Mouse (Mus musculus) 3134 (cell line): ENCODE data around the gene Piezo1.
A peak's percentile ranks its signal among the peaks of the same experiment; 100 is the strongest.

Experiments
- DNase-seq: peaks from one replicate; pipeline ENCODE4 v3.0.0-alpha.2; 2011; ENCODE audit warnings: low spot score; ENCODE audit not compliant: insufficient read length; ENCODE audit errors: extremely low read depth

Gene Piezo1

DNA sequence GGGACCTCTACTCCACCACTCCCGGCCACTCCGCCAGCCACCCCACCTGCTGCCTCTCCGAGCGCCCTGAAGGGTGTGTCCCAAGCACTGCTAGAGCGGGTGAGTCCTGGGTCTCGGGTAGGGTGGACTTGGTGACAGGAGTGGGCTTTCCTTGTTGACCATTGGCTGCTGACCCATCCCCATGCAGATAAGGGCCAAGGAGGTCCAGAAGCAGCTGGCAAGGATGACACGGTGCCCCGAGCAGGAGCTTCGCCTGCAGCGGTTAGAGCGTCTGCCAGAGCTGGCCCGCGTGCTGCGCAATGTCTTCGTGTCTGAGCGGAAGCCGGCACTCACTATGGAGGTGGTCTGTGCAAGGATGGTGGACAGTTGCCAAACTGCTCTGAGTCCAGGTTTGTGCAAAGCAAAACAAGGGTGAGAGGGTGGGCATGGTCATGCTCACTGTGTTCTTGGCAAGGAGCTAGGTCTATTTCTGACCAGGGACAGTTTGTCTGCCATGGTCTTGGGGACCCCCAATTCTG is 20.7 kb upstream of the Piezo1 start:
- no peak for DNase-seq

DNA sequence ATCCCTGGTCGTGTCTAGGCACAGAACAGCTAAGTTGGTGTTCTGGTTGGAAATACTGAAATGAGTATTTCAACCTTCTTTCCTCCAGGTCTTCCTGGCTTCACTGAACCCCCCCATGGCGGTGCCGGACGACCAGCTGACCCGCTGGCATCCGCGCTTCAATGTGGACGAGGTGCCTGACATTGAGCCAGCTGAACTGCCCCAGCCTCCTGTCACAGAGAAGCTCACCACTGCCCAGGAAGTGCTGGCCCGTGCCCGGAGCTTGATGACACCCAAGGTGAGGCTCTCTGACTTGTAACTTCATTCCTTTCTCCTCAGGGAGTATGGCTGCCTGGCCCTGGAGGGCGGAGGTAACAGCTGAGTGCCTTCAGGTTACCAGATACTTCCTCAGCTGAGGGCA is 20.0 kb upstream of the Piezo1 start:
- no peak for DNase-seq

DNA sequence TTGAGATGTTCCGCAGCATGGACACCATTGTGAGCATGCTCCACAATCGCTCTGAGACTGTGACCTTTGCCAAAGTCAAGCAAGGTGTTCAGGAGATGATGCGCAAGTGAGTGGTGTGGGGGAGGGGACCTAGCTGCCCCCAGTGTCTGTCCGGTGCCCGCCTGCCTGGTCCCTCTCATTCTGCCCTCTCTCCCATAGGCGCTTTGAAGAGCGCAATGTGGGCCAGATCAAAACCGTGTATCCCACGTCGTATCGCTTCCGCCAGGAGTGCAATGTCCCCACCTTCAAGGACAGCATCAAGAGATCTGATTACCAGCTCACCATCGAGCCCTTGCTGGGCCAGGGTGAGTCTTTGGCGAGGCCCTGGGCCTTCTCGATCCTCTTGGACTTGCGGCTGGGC is 18.9 kb upstream of the Piezo1 start:
- no peak for DNase-seq

DNA sequence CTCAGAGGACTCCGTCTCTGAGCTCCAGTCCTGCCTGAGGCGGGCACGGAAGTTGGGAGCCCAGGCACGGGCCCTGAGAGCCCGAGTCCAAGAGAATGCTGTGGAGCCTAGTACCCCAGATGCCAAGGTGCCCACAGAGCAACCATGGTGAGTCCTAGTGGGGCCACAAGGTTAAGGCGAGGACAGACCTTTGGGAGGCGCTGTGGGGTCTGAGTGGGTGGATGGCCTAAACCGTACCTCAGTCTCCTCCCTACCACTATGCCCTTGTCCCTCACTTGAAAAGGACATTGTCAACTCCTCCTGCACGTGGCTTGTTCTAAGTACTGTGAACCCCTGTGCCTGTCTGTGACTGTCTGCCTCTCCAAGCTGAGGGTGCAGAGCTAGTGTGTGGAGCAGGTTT is 18.2 kb upstream of the Piezo1 start:
- no peak for DNase-seq

DNA sequence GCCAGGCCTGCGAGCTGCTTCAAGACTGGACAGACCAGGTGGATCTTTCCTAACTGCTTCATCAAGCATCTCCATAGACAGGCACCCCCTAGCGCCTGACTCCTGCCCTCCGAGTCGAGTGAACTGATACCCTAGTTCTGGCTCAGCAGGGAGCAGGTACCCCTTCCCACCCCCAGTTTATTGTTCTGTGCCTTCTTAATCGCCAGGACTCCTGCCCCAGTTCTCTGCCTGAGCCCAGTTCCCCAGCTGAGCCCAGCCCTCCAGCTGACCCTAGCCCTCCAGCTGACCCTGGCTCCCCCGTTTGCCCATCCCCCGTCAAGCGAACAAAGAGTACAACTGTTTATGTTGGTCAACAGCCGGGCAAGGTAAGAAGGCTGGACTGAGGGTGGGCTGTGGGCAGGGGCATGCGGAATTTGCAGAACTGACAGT is 17.8 kb upstream of the Piezo1 start:
- no peak for DNase-seq

DNA sequence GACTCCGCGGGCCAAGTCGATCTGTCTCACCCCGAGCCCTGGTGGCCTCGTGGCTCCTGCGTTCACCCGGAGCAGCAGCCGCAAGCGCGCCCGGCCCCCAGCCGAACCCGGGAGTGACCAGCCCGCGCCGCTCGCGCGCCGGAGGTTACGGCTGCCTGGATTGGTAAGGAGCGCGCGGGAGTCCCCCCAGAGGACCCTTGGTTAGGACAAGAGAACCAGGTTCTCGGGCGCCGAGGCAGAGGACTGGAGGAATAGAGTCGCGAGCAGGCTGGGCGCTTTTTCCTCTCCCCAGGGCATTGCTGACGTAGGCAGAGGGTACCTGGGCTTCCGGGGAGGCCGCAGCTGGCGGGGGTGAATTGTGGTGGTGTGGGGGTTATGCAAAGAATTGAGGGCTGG is 17.0 kb upstream of the Piezo1 start:
- no peak for DNase-seq

DNA sequence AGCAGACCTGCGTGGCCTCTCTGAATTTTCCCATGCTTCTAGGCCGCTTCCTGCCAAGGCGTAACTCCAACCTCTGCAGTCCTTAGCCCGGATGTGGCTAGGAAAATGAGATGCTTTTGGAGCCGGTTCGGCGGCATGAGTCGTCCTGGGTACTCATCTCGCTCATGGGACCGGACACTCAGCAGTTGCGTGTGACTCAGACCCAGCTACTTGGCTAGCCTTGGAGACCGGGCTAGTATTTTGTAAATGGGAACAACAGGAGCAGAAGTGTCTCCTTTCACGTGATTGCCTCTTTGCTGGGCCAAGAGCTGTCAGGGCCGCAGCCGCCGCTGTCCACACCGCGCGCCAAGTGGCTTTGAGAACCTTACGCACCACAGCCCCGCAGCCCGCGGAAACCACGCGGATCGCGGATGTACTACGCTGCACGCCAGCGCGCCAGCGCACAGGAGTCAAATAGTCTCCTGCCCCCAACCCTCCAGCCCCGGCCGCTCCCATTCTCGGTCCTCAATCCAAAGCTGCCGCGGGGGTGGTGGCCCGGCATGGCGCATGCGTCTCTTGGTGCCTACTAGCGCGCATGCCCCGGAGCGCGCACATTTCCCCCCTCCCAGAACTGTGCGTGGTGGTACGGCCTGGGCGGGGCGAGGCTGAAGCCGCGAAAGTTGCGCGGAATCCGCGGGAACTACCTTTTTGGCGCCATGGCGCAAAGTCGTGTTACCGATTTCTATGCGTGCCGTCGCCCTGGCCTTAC is 16.4 kb upstream of the Piezo1 start, which contains the start of gene Cdt1:
Gene Cdt1, plus strand, starts transcription at position 655 of the 748 bp plus-strand sequence.
- peak; percentile 96 for DNase-seq

DNA sequence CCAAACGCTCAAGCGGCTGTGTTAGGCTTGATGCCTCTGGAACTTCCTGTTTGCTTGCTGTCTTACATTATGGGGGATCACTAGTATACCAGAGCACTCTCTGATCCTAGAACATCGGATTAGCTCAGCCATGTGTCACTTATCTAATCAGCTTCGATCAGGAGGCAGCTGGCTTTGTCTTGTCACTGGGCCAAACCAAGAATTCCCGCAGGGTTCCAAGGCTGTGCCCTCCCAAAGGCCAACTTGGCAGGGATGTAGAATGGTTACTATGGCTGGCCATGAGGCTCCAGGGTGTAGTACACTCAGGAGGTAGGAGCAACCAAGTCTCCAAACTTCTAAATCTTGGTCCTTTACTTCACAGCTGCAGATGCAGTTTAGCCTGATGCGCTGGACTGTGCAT is 15.6 kb upstream of the Piezo1 start:
- DNase-seq, result peak; percentile 61

DNA sequence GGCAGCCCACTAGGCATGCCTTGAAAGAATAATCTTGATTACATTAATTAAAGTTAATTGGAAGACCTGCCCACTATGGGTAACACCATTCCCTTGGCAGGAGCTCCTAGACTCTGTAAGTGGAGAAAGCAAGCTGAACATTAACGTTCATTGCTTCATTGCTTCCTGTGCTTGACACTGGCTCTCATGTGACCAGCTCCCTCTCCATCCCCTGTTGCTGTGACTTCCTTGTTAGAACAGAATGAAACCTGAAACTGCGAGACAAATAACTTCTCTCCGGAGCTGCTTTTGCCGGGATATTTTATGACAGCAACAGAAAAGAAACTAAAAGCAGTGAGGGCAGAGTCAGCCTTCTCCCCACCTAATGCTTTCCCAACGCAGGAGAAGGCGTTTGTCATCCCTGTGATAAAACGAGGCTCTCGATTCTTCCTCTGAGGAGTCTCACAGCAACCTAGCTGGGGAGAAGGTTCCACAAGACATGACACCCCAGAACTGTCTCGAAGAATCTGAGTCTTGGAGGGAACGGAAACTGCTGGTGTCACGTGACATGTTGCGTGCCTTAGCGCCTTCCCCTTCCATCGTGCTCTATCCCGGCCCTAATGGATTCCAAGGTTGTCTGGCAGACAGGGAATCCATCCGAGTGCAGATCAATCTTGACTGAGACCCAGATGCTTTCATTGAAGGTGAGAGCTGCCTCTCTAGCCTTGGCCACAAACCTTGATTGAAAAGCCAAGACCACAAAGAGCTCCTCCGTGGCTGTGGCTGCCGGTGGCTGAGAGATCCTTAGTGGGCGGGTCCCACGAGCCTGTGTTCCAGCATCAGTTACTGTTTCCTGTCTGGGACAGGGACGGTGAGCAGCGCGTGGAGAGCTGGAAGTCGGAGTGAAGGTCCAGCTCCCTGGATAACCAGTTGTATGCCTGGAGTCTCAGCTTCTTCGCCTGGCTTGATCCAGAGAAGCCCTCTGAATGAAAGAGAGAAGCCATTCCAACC is 13.5 kb upstream of the Piezo1 start:
- DNase-seq, result no peak

DNA sequence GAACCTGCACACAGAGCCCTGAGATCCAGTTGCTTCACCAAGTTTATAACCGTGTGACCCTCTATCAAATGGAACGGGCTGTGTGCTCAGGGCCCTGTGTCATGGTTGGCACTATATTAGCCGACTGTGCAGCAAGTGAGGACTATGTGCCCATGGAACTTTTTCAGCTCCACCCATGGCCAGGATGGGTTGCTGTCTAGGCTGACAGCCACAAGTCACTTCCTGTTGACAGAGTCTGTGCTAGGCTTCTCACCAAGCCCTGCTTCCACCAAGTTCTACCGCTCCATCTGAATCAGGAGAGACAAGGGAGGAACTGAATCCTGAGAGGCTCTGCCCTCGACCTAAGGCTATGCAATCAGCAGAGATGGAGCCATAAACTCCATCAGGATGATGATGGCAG is 10.1 kb upstream of the Piezo1 start:
- DNase-seq, result no peak

DNA sequence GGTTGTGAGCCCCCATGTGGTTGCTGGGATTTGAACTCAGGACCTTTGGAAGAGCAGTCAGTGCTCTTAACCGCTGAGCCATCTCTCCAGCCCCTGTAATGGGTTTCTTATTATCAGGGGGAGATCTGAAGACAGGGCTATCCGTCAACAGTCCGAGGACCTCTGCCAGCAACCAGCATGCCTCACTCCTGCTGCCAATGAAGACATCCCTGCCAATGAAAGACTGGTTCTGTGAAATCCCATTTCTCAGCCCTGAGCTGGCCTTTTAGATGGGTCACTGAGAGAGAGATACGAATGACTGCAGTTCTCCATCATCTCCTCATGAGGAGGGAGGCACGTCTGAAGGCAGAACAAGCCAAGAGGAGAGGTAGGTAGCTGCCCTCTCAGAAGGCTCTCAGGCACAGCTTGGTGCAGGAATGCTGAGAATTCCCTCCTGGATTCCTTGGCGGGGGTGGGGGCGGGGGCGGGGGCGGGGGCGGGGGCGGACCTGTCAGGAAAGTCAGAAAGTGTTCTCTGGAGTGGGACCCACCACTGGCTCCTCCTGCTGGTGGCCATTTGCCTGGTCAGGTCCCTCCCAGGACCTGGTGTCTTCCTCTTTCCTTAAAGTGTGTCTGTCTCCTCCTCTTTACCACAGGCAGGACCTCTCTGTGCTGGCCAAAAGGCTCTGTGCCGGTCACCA is 7.7 kb upstream of the Piezo1 start:
- DNase-seq, result peak; percentile 64

DNA sequence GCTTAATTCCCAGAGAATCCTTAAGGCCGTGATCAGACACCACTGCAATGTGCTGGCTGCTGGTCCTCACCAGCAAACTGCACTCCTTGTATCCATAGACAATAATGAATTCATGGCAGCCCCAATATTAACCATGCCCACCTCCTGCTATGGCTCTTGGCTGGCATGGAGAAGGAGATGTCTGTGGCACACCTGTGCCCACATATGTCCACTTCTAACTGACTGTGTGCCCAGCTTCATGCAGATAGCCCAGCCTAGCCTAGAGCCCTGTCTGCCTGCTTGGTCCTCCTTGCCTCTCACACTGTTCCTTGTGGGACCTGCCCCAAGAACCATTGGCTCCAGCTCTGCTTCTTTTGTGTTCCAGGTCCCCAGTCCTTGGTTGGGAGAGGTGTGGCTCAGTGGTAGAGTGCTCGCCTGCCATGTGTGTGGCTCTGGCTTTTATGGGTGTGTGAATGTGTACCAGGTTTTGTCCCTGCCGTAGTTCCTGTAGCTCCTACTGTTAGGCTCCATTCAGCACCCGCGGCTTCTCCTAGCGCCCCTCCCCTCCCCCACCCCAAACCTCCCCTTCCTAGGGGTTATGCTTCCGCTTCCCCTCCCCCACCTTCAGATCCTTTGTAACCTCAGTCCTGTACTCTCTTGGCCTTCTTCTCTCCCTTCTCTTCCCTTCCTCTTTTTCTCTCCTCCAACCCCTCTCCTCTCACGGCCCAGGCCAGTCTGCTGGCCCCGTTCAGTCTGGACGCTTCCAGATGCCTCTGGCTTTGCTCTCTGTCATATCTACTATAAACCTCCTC is 6.3 kb upstream of the Piezo1 start:
- DNase-seq, result no peak

DNA sequence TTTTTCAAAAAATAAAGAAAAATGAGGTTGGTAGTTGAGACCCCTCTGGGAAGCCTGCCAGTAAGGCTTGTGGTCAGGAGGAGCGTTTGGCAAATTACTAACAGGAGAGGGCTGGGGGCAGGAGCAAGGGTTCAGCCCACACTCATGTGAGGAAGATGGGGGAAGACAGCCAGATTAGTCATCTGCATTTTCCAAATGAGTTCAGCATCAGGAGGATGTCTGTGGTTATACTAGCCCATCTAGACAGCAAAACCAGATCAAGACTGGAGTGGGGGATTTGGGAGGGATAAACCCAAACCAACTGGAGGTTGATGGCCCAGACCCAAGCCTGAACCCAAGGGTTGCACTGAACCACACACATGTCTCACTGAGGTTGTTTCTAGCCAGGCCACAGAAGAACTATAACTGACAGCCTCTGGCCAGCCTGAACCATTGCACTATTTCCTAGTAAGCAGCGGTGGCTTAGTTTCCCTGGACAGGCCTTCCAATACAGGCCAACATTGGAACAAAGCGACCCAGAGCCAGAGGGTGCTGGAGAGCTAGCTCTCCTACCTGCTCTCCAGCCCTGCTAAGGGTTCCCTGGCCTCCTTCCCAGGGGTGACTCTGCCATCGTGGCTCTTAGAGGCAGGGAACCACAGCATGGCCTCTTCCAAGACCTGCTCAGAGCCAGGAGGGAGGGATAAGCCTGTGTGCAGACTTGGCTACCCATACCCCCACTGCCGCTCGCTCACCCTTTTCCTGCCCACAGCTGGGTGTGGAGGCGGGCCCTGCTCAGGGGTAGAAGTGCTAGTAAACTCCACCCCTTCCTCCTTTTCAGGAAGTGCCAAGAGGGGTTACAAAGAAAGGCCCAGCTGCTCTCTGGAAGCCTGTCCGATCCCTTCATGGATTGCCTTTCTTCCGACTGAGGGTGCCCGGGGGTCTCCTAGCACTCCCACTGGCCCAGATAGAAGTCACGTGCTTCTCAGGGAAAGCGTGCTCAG is 5.2 kb upstream of the Piezo1 start:
- peak; percentile 86 for DNase-seq

DNA sequence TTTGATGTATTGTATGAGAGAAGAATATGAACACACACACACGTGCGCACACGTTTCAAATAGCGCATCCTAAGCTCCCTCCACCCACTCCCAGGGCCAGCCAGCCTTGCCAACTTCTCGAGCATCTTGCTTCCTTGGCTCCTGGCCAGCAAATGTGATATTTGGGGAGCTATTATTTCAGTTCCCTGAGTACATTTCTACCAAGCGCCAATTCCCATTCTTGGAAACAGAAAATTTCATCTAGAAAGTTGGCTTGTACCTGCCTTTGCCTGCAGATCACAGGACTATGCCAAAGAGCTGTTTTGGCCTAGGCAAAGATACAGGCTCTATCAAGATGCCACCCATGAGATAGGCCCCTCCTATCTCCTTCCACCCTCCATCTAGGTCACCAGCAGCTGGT is 3.7 kb upstream of the Piezo1 start:
- no peak for DNase-seq

DNA sequence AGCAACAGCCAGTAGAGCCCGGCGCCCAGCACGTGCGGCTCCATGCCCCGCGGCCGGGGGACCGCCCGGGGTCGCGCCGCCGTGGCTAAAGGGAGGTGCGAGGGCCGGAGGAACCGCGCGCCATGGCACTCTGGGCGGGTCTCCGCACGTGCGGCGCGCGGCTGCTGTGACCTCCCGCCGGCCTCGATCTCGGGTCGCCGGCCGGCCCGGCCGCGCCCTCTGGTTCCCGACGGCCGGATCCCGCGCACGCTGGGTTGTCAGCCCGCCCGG is 199 bp downstream of the Piezo1 start:
- DNase-seq, result no peak

DNA sequence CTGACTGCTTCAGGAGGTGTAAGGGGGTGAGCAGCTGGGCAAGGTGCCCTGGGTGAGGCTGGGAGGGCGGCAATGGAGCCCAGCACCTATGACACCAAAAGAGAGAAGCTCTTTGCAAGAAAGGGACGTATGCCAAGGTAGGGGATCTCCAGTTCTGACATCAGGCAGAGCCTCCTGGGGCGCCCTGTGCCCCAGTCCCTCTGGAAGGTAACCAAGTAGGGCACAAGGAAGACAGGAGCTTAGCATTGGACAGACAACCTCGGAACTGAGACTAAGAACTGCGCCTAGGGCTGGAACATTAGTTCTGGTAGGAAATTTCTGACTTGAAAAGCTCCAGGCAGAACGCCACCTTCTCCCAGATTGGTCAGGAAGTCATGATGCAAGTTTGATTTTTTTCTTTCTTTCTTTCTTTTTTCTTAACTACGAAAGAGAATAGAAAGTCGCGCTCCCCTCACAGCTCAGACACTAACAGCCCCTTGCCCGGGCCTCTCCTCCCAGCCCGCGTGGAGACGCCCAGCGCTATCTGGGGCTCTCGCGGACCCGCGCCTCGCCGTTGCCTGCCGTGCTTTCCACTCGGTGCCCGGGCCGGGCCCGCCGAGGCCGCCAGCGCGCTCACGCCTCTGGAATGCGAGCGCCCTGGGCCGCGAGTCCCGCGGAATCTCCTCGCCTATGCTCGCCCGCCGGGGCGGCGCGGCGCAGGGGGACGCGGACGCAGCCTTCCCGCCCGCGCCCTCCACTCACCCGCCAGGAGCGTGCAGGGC is 715 bp downstream of the Piezo1 start:
- peak; percentile 71 for DNase-seq

DNA sequence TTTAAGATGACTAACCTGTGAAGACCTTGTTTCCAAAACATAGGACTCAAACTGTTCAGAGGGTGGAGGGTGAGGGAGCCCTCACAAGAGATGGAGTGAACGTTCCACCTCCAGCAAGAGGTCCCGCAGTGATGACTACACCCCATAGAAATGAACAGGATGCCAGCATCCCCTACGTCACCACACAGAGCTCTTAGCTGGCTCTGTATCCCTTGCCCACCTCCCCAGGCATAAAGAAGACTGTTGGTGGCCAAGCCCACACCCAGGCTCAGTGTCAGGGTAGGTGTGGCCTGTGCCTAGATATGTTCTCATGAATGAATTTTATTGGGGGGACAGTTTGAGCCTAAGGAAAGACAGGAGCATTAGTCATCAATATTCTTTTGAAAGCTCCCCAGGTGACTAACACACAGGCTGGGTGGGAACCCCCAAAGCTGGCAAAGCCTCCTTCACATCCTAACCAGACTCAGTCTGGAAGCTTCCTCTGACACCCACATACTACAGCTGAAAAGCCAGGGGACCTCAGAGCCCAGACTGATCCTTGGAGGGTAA is 2.2 kb downstream of the Piezo1 start:
- DNase-seq, result peak; percentile 66

DNA sequence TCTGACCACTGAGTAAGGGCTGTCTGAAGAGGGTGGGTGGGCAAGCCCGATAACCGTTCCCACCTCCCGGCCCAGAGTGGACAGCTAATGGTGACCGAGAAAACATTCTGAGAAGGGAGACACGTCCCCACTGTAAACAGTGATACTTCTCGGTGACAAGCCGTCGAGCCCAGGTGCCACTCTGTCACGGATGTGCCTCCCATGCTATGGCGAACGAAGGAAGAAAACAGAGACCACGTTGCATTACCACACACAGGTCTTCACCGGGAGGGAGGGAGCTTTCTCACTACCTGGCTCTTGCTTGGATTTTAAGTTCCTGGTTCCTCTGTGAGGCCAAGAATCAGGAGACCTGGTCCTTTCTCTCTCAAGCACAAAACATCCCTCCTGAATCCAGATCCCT is 2.8 kb downstream of the Piezo1 start:
- DNase-seq, result no peak
